Mouse (Mus musculus) gastrocnemius, adult 18-20 months (tissue): ENCODE measurements at regions not wholly inside any gene's neighbourhood (a gene's known extent, or its start where the extent isn't known, plus 50 kb on each side); places are given as distances from the start of the nearest gene placed in this dataset.

Source experiments
- DNase-seq: peaks from one replicate; pipeline ENCODE4 v3.0.0; 2021; ENCODE audit warnings: low spot score

- DNase-seq: no peak
These were observed 393.2 kb downstream of the Pid1 start for GRCm38 (mm10) chr1:83970641-83971285.

- DNase-seq: peak; percentile 15
These were observed 399.3 kb downstream of the Pid1 start for GRCm38 (mm10) chr1:83964631-83965030.

- DNase-seq: no peak
These were observed 402.2 kb downstream of the Pid1 start for GRCm38 (mm10) chr1:83961761-83962160.

DNA sequence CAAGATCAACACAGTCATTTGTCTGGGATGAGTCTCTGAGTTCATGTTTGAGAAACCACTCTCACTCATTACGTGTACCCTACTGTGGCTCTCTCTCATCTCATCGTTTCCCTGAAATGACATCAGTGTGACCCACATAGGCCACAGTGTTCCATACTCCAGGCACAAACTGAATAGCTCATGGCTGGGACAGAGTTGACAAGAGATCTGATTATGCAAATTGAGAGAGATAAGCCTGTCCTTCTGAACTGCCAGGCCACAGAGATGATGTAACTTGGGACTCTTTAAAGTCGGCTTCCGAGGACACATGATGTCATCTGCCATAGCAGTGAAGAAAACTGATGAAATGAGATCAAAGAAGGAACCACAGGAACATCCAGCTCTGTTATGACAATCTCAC is 404.2 kb downstream of the Pid1 start:
- no peak for DNase-seq

DNA sequence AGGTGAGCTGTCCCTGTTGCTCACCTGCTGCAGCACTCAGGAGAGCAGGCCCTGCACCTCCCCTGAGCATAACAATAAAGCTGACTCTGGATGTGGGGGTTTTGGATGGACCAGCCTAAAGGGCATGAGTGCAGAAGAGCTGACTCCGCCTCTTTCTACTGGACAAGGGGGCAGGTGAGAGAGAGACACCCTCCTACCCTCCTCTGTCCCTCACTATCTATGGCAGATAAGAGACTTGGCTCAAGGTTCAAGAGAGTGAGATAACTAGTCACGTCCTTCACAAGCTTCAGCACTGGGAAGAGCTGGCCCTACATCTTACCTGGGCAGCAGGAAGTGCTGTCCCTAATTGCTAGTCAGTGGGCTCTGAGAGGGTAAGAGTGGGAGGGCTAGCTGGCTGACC is 441.1 kb downstream of the Pid1 start:
- DNase-seq: no peak

GRCm38 (mm10) chr1:83915454-83915853 is 448.5 kb downstream of the Pid1 start:
- no peak for DNase-seq

DNA sequence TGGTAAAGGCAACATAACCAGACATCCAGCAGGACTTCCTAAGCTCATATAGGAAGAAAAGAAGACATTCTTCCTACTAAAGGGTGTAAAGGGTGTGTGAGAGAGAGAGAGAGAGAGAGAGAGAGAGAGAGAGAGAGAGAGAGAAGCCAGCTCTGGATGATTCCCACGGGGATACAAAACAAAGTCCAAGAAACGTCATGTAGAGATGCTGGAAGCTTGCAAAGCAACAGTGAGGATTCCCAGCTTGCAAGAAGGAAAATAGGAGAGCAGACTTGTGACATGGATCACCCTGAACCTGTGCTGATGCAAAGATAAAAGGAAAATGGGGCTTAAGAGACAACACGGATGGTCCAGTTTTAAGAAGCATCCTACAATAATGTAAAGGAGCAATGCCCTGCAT is 456.6 kb downstream of the Pid1 start:
- peak; percentile 15 for DNase-seq

GRCm38 (mm10) chr1:83906906-83907305 is 457.1 kb downstream of the Pid1 start:
- DNase-seq: peak; percentile 47

GRCm38 (mm10) chr1:83900135-83900534 is 463.8 kb downstream of the Pid1 start:
- DNase-seq: peak; percentile 10

DNA sequence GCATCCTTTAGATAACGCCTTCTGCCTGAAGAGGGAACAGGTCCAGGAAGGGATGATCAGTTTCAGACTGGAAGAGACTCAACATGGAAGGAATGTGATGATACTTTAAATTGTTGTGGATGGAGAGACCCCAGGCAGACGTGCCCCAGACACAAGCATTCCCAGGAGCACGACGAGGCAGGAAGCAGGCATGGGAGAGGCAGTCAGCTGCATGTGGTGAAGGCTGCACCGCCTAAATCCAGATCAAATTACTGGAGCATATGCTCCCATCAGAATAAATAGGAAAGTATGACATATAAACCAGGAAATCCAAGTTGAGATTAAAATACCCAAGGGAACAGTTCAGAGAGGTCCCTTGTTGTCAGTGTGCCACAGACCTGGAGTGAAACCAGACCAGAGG is 467.3 kb downstream of the Pid1 start:
- DNase-seq: no peak

- DNase-seq: no peak
These were observed 471.1 kb upstream of the Sphkap start for GRCm38 (mm10) chr1:83879109-83879399.

DNA sequence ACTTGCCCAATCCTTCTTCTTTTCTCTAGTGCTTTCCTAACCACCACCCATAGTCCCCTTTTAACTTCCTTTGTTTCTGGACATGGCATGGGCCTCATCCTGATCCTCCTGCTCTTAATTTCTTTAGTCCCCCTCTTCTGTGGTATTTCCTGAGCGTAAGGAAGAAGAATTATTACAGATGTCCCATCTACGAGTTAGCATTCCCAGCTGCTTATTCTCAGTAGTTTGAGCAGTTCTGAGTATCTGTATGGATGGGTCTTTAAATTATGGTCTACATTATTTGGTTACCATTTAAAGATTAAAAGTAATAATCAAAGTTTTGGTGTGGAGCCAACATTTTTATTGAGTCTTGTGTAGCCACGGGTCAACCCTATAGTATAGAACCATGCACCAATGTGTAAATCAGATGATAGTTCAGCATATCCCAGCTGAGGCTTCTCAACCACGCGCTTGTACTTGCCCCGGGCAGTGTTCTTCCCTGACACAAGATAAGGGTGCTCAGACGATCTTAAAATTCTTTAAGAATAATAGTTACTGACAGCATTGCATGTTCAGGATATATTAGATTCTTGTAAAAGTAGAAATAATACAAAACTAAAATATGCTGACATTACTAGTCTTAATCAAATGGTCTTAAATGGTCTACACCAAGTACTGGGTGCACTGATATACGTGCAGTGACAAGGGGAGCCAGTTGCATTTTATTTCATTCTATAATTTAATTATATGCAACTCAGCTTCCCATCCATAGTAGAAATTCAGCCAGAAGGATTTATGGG is 470.5 kb upstream of the Sphkap start:
- DNase-seq: no peak

GRCm38 (mm10) chr1:83870853-83871567 is 463.0 kb upstream of the Sphkap start:
- no peak for DNase-seq

DNA sequence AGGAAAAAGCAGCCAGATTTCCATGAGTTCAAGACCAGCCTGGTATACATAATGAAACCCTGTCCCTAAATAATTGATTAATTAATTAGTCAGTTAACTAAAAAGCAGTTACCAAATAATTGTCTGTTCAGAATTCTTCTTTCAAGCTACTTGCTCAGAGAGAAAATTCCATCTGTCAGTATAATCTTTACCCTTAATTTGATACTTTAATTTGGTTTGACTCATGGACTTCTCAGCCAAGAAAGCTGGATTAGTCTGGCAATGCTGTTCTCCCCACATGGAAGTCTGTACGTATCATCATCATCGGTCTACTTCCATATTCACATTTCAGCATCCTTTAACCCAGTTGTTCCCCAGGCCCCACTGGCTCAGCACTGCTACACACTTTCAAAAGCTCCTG is 461.0 kb upstream of the Sphkap start:
- DNase-seq: no peak

- DNase-seq: no peak
These were observed 454.5 kb upstream of the Sphkap start for GRCm38 (mm10) chr1:83862541-83862940.

GRCm38 (mm10) chr1:83862128-83862527 is 454.1 kb upstream of the Sphkap start:
- DNase-seq: no peak

DNA sequence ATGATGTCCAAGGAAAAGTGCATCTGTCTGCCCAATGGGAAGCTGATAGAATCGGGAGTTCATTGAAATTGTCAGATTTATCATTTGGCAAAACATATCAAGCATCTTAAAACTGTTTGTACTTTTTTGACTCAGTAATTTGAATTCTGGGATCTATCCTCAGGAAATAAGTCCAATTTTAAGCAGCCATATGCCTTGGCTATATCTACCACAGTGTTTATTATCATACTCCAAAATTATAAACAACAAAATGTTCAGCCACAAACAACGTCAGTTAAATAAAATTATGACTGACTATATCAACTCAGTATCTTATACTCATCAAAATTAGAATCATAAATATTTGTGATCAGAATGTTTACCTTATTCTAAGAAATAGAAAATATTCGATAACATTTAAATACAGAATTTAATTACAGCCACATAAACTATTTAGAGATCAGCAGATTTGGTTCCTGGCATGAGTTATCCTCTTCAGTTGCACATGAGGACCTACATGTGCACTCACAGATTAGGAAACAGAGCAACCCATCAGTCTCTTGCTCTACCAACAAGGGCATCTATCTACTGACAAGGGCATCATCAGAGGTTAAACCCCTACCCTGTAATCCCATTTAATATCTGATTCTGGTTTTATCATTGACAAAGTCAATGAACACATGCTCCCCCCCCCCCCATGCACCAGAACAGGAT is 451.9 kb upstream of the Sphkap start:
- no peak for DNase-seq

- no peak for DNase-seq
These were observed 446.0 kb upstream of the Sphkap start for GRCm38 (mm10) chr1:83853996-83854395.

GRCm38 (mm10) chr1:83851081-83851480 is 443.1 kb upstream of the Sphkap start:
- DNase-seq: peak; percentile 39

DNA sequence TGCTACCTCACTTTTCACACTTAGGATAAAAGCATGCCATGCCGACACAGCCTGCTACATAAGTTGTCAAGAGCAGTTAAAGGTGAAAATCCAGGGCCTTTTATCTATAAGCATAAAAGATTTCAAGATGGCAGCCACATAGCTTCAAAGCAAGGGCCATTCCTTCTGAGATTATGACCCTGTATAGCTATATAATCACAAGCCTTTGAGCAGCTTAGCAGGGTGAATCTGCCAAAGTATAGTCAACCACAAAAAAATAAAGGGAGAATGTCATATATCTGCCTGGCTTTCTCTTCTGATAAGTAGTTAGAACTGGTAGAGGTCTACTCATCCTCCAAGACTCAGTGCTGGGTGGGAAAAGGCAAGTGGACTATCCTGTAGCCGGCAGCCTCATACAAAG is 440.4 kb upstream of the Sphkap start:
- no peak for DNase-seq

DNA sequence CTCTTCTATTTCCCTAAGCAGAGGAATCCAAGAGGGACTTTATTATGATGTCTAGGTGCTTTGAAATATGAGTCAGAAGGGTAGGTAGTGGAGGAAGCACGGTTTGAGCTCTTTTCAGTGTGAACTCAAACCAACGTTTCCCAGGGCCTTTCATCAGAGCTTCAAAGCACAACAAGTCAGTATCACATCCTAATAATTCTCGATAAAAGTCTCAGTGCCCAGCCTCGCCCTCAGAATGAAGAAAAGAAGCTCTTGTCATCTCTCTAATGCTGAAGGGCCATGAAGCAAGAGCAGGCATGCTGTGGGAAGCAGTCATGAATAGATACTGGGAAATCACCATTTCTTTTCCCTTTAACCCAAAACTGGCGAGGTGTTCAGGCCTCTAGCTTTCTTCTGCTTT is 440.0 kb upstream of the Sphkap start:
- no peak for DNase-seq

- no peak for DNase-seq
These were observed 436.9 kb upstream of the Sphkap start for GRCm38 (mm10) chr1:83844827-83845379.
